Mouse (Mus musculus) heart, postnatal 0 days (tissue): ENCODE measurements around the gene Pth1r. TPM values are rescaled to one million over a fixed set of nuclear protein-coding genes. Genes with fewer than 3 reads are reported as not detected.
A peak's percentile ranks its signal among the peaks of the same experiment; 100 is the strongest.
"Not testable (repeated sequence)": the region's sequence is repeated elsewhere in the genome, so short reads cannot be mapped to it uniquely, and the experiment has no call there.

Experiments
- ATAC-seq: fragments of 200-750 bp; cut with Nextera tagmentation; 2 replicates; pipeline ENCODE4 v1.8.0; 2017; ENCODE audit warnings: low read depth, moderate number of reproducible peaks, moderate library complexity; ENCODE audit not compliant: insufficient read depth
- DNase-seq: peaks from one replicate; pipeline ENCODE4 v3.0.0-alpha.2; 2016; ENCODE audit warnings: low spot score
- H3K27ac ChIP-seq: fragments of 300-500 bp; sonication (generic); 2 replicates; pipeline ENCODE4 v1.5.1; 2014; ENCODE audit warnings: low read depth, mild to moderate bottlenecking
- H3K27me3 ChIP-seq: fragments of 300-500 bp; sonication (generic); 2 replicates; pipeline ENCODE4 v1.6.1; 2014; ENCODE audit warnings: low read length, mixed read lengths; ENCODE audit not compliant: control insufficient read depth, insufficient read depth
- H3K36me3 ChIP-seq: fragments of 300-500 bp; sonication (generic); replicated peaks from 2 replicates; pipeline ENCODE4 v1.6.1; 2014; ENCODE audit warnings: low read length, mixed read lengths; ENCODE audit not compliant: control insufficient read depth, insufficient read depth
- H3K4me1 ChIP-seq: fragments of 300-500 bp; sonication (generic); 2 replicates; pipeline ENCODE4 v1.6.1; 2014; ENCODE audit warnings: antibody characterized with exemption; ENCODE audit not compliant: control insufficient read depth, insufficient read depth
- H3K4me2 ChIP-seq: fragments of 300-500 bp; sonication (generic); 2 replicates; pipeline ENCODE4 v1.6.1; 2014; ENCODE audit warnings: low read depth, mild to moderate bottlenecking, low read length, moderate library complexity
- H3K4me3 ChIP-seq: fragments of 300-500 bp; sonication (generic); 2 replicates; pipeline ENCODE4 v1.5.1; 2014; ENCODE audit warnings: low read depth, low read length
- H3K9ac ChIP-seq: fragments of 300-500 bp; sonication (generic); replicated peaks from 2 replicates; pipeline ENCODE4 v1.6.1; 2014; ENCODE audit warnings: low read depth, low read length, mixed read lengths
- H3K9me3 ChIP-seq: fragments of 300-500 bp; sonication (generic); replicated peaks from 2 replicates; pipeline ENCODE4 v1.6.1; 2016; ENCODE audit warnings: low read length; ENCODE audit not compliant: control insufficient read depth
- CTCF ChIP-seq: IDR thresholded peaks from 2 replicates; pipeline ENCODE4 v1.5.1; 2016; ENCODE audit warnings: antibody characterized with exemption, control low read depth, low read depth
- EP300 ChIP-seq: IDR thresholded peaks from 2 replicates; pipeline ENCODE4 v1.6.1; 2016; ENCODE audit warnings: antibody characterized with exemption, low read depth
- WGBS: fragments of 180-500 bp; shearing (Covaris S2); extraction: QIAGEN DNeasy Blood & Tissue Kit; methylation state at CpG from one replicate; pipeline ENCODE4 v1.1.7; 2014; 5-methylcytosine and 5-hydroxymethylcytosine counted together
- polyA plus RNA-seq: library from polyadenylated mRNA; unstranded; fragments of >200 nt; fragmentation: Nextera tagmentation; extraction: Ambion mirVana; gene quantifications from 2 replicates; pipeline ENCODE4 v1.2.1, GENCODE M21; 2015
- total RNA-seq: library from RNA; depleted of rRNA; stranded (reverse); fragments of >200 nt; gene quantifications from 2 replicates; pipeline ENCODE4 v1.2.3, GENCODE M21; 2014; ENCODE audit warnings: low replicate concordance

Gene Pth1r
- total and polyA plus RNA-seq, 2 experiments from 2014 or later, result 12.0 to 41.8 TPM

DNA sequence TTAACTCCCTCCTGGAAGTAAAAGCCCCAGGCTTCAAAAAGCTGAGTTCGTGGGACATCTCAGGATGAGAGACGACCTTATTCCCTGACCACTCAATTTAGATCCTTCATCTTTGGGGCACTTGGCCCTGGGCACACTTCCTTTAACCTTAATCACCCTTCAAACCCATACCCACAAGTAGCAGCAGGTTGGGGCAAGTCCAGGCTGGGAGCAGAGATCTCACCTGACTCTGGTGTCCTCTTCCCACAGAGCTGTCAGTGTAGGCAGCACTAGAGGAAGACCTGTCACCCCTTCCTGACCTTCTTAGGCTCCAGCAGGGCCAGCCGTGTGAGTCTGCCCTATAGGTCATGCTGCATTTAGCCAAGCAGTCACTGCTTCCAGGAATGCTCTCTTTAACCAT is 60.5 kb downstream of the Pth1r start:
- Histone ChIP-seq H3K27me3 (no peaks in the 10 kb centered on the region), H3K4me2 (no peak overlapping the region), H3K4me3 (no peak overlapping the region), H3K27ac (peak overlapping the region; percentile 97), H3K36me3 (no peaks in the 10 kb centered on the region), H3K9ac (no peak overlapping the region), H3K9me3 (no peaks in the 10 kb centered on the region), H3K4me1 (peaks cover 52% of the 10 kb centered on the region)
- 51% methylated on average over 3 of the region's 3 CpGs for WGBS
- no peak for TF ChIP-seq CTCF
- DNase-seq (no peak), ATAC-seq (no peak)

GRCm38 (mm10) chr9:110685591-110685990 is 61.4 kb downstream of the Pth1r start:
- Histone ChIP-seq H3K4me1 (peaks cover 52% of the 10 kb centered on the region), H3K27me3 (no peaks in the 10 kb centered on the region), H3K9ac (no peak overlapping the region), H3K9me3 (no peaks in the 10 kb centered on the region), H3K4me2 (no peak overlapping the region), H3K27ac (peak overlapping the region; percentile 97), H3K4me3 (no peak overlapping the region), H3K36me3 (no peaks in the 10 kb centered on the region)
- TF ChIP-seq CTCF (no peak), EP300 (no peak)
- DNase-seq (no peak), ATAC-seq (no peak)
- WGBS, result 61% methylated on average over 5 of the region's 5 CpGs

DNA sequence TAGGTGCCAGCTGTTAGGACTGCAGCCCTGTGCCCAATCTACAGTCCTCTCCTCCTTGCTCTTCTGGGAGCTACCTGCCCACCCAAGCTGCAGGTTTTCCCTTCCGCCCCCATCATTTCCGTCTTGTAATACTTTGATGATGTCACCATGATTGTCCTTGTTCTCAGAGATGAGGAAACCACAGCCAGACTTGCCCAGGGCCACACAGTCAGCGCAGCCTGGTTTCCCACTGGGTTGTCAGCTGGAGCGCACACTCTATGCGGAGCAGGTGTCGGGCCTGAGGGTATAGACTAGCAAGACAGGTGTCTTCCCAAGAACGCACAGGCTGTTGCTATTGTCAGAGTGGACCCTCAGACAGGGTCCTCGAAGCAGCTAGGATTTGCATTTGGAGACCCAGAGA is 61.8 kb downstream of the Pth1r start:
- Histone ChIP-seq H3K4me3 (no peak overlapping the region), H3K9me3 (no peaks in the 10 kb centered on the region), H3K4me1 (peaks cover 52% of the 10 kb centered on the region), H3K9ac (no peak overlapping the region), H3K4me2 (no peak overlapping the region), H3K36me3 (no peaks in the 10 kb centered on the region), H3K27me3 (no peaks in the 10 kb centered on the region), H3K27ac (peak overlapping the region; percentile 97)
- no peak for DNase-seq
- ATAC-seq, result no peak
- 78% methylated on average over 8 of the region's 8 CpGs for WGBS
- TF ChIP-seq EP300 (no peak), CTCF (no peak)

- peak overlapping the region; percentile 5; the same call in 1 of the 2 replicates for H3K4me3 ChIP-seq
- peak overlapping the region; percentile 97 for H3K27ac ChIP-seq
- H3K36me3 ChIP-seq, result no peaks in the 10 kb centered on the region
- peaks cover 47% of the 10 kb centered on the region for H3K4me1 ChIP-seq
- DNase-seq, result peak; percentile 95
- peak overlapping the region; percentile 45 for H3K4me2 ChIP-seq
- ATAC-seq, result peak; percentile 83
- H3K9me3 ChIP-seq, result no peaks in the 10 kb centered on the region
- H3K27me3 ChIP-seq, result no peaks in the 10 kb centered on the region
- TF ChIP-seq CTCF, result no peak
- peak; percentile 70; the same call in 1 of the 2 replicates for TF ChIP-seq EP300
- peak overlapping the region; percentile 18; the same call in 1 of the 2 replicates for H3K9ac ChIP-seq
- 12% methylated on average over 6 of the region's 6 CpGs for WGBS
Measured at GRCm38 (mm10) chr9:110684100-110684831, 62.7 kb downstream of the Pth1r start.

- peak overlapping the region; percentile 97 for H3K27ac ChIP-seq
- no peaks in the 10 kb centered on the region for H3K36me3 ChIP-seq
- peak overlapping the region; percentile 45 for H3K4me2 ChIP-seq
- DNase-seq, result peak; percentile 89
- H3K9me3 ChIP-seq, result no peaks in the 10 kb centered on the region
- 0 out of 2 replicates have a peak overlapping the region, but pooled peaks have one; percentile 1 for H3K4me3 ChIP-seq
- ATAC-seq, result peak; percentile 85
- H3K9ac ChIP-seq, result peak overlapping the region; percentile 18; the same call in 1 of the 2 replicates
- TF ChIP-seq CTCF (no peak), EP300 (no peak; the same call in 1 of the 2 replicates)
- no peaks in the 10 kb centered on the region for H3K27me3 ChIP-seq
- WGBS, result 19% methylated on average over 4 of the region's 4 CpGs
- H3K4me1 ChIP-seq, result peaks cover 54% of the 10 kb centered on the region
Measured at GRCm38 (mm10) chr9:110683574-110684099, 63.3 kb downstream of the Pth1r start.

GRCm38 (mm10) chr9:110682697-110683096 is 64.2 kb downstream of the Pth1r start:
- not testable (repeated sequence) for H3K4me2 ChIP-seq, H3K9me3 ChIP-seq, H3K36me3 ChIP-seq, ATAC-seq, H3K27me3 ChIP-seq, DNase-seq, H3K4me3 ChIP-seq, H3K9ac ChIP-seq
- H3K27ac ChIP-seq, result peak overlapping the region; percentile 97
- H3K4me1 ChIP-seq, result peaks cover 63% of the 10 kb centered on the region
- 80% methylated on average over 3 of the region's 3 CpGs for WGBS
